Mouse (Mus musculus) hindbrain, embryonic 10.5 days (tissue): ENCODE results near the gene Ldlrad3. TPM values are rescaled to one million over a fixed set of nuclear protein-coding genes. Genes with fewer than 3 reads are reported as not detected.

Experiments
- DNase-seq: peaks from one replicate; pipeline ENCODE4 v3.0.0-alpha.2; 2017; ENCODE audit warnings: low spot score
- H3K27ac ChIP-seq: fragments of 300-500 bp; sonication (generic); 2 replicates; pipeline ENCODE4 v1.5.1; 2016; ENCODE audit warnings: mild to moderate bottlenecking, moderate library complexity
- H3K27me3 ChIP-seq: fragments of 300-500 bp; sonication (generic); 2 replicates; pipeline ENCODE4 v1.6.1; 2016; ENCODE audit warnings: mild to moderate bottlenecking; ENCODE audit not compliant: poor library complexity, insufficient read depth, severe bottlenecking
- H3K36me3 ChIP-seq: fragments of 300-500 bp; sonication (generic); 2 replicates; pipeline ENCODE4 v1.6.1; 2016; ENCODE audit warnings: mild to moderate bottlenecking, moderate library complexity
- H3K4me1 ChIP-seq: fragments of 300-500 bp; sonication (generic); replicated peaks from 2 replicates; pipeline ENCODE4 v1.6.1; 2016; ENCODE audit warnings: mild to moderate bottlenecking
- H3K4me3 ChIP-seq: fragments of 300-500 bp; sonication (generic); 2 replicates; pipeline ENCODE4 v1.5.1; 2016; ENCODE audit warnings: mild to moderate bottlenecking, moderate library complexity
- H3K9me3 ChIP-seq: fragments of 300-500 bp; sonication (generic); 2 replicates; pipeline ENCODE4 v1.6.1; 2016; ENCODE audit warnings: mild to moderate bottlenecking, moderate library complexity
- WGBS: fragments of 180-500 bp; shearing (Covaris S2); methylation state at CpG from one replicate; pipeline ENCODE4 v1.1.7; 2016; 5-methylcytosine and 5-hydroxymethylcytosine counted together
- polyA plus RNA-seq: library from polyadenylated mRNA; unstranded; fragments of >200 nt; fragmentation: Nextera tagmentation; extraction: Ambion mirVana; gene quantifications from 2 replicates; pipeline ENCODE4 v1.2.1, GENCODE M21; 2016

Gene Ldlrad3
- polyA plus RNA-seq, 1 experiment from 2014 or later, result 55.9 TPM

DNA sequence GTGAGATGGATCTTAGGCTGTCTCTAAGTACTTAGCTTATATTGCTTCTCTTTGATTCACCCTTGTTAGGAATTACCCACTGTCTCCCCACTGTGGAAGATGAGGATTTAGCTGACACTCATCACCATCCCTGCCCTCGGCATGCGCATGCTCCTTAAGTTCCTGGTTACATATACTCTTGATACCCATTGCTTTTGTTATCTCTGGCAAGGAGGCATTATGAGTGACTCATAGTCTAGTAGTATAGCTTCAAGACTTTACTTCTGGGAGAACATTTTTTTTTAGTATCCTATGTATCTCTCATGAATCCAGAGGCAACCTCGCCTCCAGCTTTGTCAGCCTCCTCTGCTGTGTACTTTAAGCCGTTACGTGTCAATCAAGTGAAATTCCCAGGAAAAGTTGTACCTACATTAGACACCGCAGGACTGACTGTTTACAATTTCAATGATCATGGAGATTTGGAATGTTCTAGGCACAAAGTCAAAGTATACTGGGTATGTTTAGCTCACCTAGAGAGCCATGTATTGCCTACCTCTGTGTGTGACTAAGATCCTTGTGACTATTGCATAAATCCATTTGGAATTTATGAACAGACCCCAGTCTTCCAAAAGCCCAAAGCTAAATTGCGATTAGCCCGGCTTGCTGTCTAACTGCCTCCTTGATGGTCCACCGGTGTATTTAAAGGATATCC is 202.2 kb downstream of the Ldlrad3 start:
- Histone ChIP-seq H3K9me3 (no peaks in the 10 kb centered on the region), H3K27ac (peak overlapping the region; percentile 50), H3K4me3 (no peak overlapping the region), H3K27me3 (no peaks in the 10 kb centered on the region), H3K4me1 (peaks cover 55% of the 10 kb centered on the region), H3K36me3 (no peaks in the 10 kb centered on the region)
- WGBS, result 85% methylated on average over 9 of the region's 9 CpGs
- DNase-seq, result no peak

DNA sequence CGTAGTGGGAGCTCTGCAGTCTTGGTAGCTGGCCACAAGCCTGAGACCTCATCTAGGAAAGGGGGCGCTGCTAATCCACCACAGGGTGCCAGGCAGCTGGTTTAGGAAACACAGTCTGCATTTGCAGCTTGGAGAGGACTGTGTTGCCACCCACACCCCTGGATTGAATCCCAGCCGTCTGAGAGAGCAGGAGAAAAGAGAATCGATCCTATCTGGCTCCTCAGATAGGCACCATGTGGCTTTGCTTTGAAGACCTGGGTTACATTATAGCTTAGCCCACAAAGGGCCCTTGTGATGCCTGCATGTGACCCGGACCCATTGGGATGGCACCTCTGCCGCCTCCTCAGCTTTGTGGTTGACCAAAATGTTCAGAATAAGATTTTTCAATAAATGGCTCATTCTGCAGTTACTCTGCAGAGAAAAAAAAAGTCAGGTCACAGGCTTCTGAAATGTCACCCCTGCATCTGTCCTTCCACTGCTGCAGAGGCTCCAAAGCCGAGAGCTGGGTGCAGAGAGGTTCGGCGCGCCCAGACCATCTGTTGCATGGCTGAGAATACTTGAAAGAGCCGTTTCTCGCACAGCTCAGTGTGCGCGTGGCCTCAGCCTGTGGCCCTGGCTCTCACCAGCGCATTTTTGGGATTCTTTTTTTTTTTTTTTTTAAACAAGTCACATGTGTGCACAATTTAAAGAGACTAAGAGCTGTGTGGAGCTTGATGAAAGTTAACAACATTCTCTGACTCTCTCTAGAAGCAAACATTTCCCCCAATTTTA is 202.9 kb downstream of the Ldlrad3 start:
- WGBS, result 31% methylated on average over 15 of the region's 15 CpGs
- peak overlapping the region; percentile 80 for H3K27ac ChIP-seq

DNA sequence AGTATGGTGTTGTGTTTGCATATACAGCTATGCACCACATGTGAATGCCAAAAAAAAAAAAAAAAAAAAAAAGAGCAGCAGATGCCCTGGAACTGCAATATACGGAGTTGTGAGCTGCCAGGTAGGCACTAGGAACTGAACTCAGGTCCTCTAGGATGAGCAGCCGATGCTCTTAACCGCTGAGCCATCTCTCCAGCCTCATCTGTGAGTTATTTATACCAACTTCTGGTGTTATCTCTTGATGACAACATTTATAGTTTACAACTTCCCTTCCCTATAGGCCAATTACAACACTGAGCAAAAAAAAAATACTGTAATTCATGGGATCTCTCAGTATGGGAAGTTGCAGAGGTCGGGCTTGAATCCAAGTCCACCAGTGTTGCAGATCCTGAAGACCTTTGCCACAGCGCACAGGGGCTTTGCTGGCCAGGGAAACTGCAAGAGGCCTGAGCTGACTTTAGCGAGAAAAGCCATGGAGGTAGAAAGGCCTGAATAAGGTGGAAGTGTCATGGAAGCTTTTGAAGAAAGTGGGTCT is 204.2 kb downstream of the Ldlrad3 start:
- H3K9me3 ChIP-seq, result no peaks in the 10 kb centered on the region
- peak overlapping the region; percentile 80 for H3K27ac ChIP-seq
- no peak overlapping the region for H3K4me3 ChIP-seq
- H3K36me3 ChIP-seq, result no peaks in the 10 kb centered on the region
- 89% methylated on average over 6 of the region's 6 CpGs for WGBS
- peaks cover 72% of the 10 kb centered on the region for H3K4me1 ChIP-seq
- no peak for DNase-seq
- H3K27me3 ChIP-seq, result no peaks in the 10 kb centered on the region

More for the DNA sequence above, 202.9 kb downstream of the Ldlrad3 start:
- peaks cover 63% of the 10 kb centered on the region for H3K4me1 ChIP-seq
- H3K27me3 ChIP-seq, result no peaks in the 10 kb centered on the region
- DNase-seq, result peak; percentile 55
- H3K9me3 ChIP-seq, result no peaks in the 10 kb centered on the region
- no peaks in the 10 kb centered on the region for H3K36me3 ChIP-seq
- no peak overlapping the region for H3K4me3 ChIP-seq

DNA sequence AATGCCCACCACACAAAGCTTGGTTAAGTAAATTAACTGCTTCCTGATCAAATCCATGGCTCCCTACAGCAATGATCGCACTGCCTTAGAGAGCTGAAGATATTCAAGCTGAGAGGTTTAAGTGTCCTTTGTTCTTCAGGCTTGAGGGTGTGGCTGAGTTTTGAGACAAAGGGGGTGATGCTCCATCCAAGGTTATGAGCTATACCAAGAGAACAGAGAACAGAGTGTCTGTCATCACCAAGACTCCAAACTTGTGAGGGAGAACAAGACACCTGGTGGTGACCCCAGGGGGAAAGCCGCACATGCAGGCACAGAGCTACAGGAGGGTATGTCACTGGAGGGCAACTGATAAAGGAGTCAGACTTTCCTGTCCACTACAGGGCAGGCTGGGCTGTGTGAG is 205.0 kb downstream of the Ldlrad3 start:
- H3K27ac ChIP-seq, result peak overlapping the region; percentile 77
- peaks cover 77% of the 10 kb centered on the region for H3K4me1 ChIP-seq
- H3K9me3 ChIP-seq, result no peaks in the 10 kb centered on the region
- H3K36me3 ChIP-seq, result no peaks in the 10 kb centered on the region
- no peaks in the 10 kb centered on the region for H3K27me3 ChIP-seq
- H3K4me3 ChIP-seq, result no peak overlapping the region
- WGBS, result 58% methylated on average over 2 of the region's 2 CpGs
- no peak for DNase-seq

DNA sequence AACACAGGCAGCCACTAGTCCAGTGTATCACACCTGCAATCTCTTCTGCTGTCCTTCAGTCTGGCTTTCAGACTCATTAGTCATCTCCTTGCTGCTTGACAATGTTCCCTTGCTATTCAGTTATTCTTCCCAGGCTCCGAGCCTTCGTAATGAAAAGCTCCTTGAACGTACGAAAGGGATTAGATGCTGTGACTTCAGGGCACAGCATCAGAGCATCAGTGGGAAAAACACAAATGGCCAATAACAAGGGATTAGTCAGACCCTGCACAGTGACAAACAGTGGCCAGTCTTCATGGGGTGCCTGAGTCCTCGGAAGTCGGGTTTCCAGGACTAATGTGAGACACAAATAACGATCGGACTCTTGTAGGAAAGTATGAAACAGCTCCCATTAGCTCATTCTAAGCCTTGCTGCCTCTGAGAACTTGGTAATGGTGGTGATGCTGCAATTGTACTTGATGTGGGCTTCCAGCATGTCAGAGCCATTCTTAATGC is 205.7 kb downstream of the Ldlrad3 start:
- DNase-seq, result no peak
- H3K4me1 ChIP-seq, result peaks cover 78% of the 10 kb centered on the region
- WGBS, result 72% methylated on average over 8 of the region's 8 CpGs
- no peak overlapping the region for H3K4me3 ChIP-seq
- H3K27me3 ChIP-seq, result no peaks in the 10 kb centered on the region
- peak overlapping the region; percentile 67; the same call in 1 of the 2 replicates for H3K27ac ChIP-seq
- H3K9me3 ChIP-seq, result no peaks in the 10 kb centered on the region
- H3K36me3 ChIP-seq, result 0 out of 2 replicates have a peak, but pooled peaks cover 3% of the 10 kb centered on the region

DNA sequence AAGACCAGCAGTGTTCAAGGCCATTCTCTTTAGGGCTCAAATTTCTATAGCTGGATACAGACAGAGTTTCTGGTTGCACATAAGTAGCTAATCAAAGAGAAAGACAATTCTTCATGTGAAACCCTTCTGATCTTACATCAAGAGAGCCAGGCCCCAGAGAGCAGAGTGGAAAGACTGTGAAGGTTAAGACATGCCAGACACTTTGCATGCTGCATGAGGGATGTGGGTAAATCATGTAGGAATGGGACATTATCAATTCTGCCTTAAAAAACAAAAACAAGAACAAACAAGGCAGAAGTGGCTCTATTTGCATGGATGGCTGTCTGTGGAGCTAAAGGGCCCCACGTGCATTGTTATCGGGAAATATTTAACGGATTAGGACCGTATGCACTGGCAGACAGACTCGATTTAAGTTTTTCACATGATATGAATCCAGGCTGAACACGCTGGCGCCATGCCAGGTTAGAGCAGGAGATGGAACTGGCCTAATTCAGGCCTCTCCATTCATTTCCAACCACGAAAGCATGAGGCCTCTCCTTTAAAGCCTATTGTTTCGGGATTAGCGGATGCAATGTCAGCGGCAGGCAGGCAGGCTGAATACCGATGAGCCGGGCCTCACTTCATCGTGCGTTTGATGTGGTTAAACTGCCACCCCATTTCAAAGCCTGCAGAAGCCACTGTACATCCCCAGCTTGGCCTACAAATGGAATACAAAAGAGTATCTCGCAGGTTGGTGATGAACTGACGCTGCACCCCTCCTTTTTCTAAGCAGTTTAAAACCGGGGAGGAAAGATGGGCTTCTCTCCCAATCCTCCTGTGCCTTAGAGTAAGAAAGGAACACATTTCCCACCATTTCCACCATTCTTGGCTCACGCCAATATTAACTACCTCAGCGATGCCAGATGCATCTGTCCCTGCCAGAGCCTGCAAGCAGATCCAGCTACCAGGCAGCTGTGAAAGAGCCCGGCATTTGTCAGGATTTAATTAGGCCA is 207.4 kb downstream of the Ldlrad3 start:
- Histone ChIP-seq H3K27ac (peak overlapping the region; percentile 89), H3K4me1 (peaks cover 71% of the 10 kb centered on the region), H3K9me3 (no peaks in the 10 kb centered on the region), H3K27me3 (no peaks in the 10 kb centered on the region), H3K4me3 (no peak overlapping the region), H3K36me3 (0 out of 2 replicates have a peak, but pooled peaks cover 3% of the 10 kb centered on the region)
- WGBS, result 17% methylated on average over 21 of the region's 21 CpGs
- DNase-seq, result peak; percentile 55

DNA sequence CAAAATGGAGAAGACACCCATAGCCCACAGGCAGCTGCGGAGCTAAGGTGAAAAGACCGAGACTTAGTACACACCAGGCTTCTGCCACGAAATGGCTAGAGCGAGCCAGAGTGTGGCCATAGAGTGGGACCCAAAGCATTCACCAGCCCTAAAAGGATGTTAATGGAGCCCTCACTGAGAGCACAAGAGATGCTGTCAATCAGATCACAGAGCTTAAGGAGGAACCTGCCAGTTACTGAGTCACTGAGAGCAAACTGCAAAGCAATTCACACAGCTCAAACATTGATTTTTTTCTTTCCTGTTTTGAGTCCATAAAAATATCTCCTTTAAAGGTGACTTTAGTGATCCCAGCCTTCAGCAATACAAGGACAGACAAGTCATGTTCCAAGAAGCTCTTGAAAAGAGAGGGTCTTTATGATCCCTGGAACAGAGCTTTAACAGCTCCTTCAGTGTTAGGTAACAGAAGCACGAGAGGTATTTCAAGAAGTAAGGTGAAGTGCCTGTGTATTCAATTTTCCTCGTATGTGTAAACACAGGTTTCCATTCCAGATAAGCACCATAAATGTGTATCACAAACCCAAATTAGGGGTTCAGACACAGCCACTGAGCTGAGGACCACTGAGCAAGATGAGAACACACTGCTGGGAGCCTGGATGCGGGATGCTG is 209.7 kb downstream of the Ldlrad3 start:
- Histone ChIP-seq H3K27me3 (no peaks in the 10 kb centered on the region), H3K9me3 (no peaks in the 10 kb centered on the region), H3K4me1 (peaks cover 61% of the 10 kb centered on the region), H3K36me3 (0 out of 2 replicates have a peak, but pooled peaks cover 3% of the 10 kb centered on the region), H3K27ac (peak overlapping the region; percentile 60; the same call in 1 of the 2 replicates), H3K4me3 (no peak overlapping the region)
- 66% methylated on average over 7 of the region's 7 CpGs for WGBS
- no peak for DNase-seq

DNA sequence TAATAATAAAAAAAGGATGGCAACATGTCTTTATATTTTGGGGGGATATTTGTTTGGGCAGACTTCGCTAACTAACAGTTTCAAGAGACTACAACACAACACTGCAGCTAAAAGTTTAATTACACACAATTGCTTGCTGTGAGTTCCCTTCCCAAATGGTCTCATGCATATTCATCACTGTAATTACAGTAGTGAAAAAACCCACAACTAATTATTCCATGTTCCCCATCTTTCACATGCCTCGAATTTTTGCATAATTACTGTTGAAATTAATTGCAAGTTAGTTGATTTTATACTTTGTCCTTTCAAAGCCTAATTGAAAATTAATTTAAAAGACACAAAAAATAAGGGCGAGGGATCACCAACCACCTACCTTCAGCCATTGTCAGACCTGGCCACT is 212.4 kb downstream of the Ldlrad3 start:
- no peak overlapping the region for H3K27ac ChIP-seq
- 0 out of 2 replicates have a peak, but pooled peaks cover 3% of the 10 kb centered on the region for H3K36me3 ChIP-seq
- no peaks in the 10 kb centered on the region for H3K27me3 ChIP-seq
- H3K9me3 ChIP-seq, result no peaks in the 10 kb centered on the region
- WGBS, result 88% methylated on average over 3 of the region's 3 CpGs
- peaks cover 45% of the 10 kb centered on the region for H3K4me1 ChIP-seq
- no peak for DNase-seq
- no peak overlapping the region for H3K4me3 ChIP-seq

DNA sequence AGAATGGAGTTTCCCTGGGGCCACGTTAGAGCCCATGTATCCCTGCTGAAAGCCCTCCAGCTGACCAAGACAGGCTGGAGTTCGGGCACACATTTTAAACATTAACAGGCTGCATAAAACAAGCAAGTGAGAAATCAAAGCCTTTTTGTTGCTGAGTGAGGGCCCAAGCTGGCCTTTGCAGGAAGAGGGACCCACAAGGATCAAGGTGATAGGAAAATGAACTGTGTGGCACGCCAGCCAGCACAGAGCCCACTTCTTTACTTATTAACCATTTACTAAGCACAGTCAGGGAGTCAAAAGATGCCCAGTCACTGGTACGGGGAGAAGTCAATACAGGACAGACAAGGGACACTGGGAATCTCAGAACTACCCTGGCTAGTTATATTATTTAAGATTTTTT is 218.6 kb downstream of the Ldlrad3 start:
- DNase-seq, result no peak
- H3K4me1 ChIP-seq, result peaks cover 63% of the 10 kb centered on the region
- no peaks in the 10 kb centered on the region for H3K9me3 ChIP-seq
- H3K27ac ChIP-seq, result peak overlapping the region; percentile 71
- 23% methylated on average over 4 of the region's 4 CpGs for WGBS
- H3K27me3 ChIP-seq, result no peaks in the 10 kb centered on the region
- no peak overlapping the region for H3K4me3 ChIP-seq
- H3K36me3 ChIP-seq, result no peaks in the 10 kb centered on the region

DNA sequence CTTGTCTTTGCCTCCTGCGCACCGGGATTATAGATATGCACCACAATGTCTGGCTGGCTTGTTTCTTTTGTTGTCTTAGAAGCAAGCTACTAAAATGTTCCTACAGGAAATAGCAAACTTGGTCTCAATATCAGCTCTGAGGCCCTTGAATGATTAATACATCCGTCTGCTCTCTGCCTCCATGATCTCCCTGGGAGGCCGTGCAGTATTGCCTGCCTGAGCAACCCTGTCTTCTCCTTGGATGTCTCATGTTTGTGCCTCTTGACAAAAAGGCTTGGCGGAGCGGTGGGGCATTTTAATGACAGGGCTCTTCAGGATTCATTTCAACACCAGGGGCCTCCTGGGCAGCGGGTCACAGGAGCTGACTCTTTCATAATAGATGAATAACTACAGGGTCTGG is 219.0 kb downstream of the Ldlrad3 start:
- H3K4me1 ChIP-seq, result peaks cover 65% of the 10 kb centered on the region
- no peaks in the 10 kb centered on the region for H3K27me3 ChIP-seq
- no peak overlapping the region for H3K4me3 ChIP-seq
- H3K27ac ChIP-seq, result peak overlapping the region; percentile 71
- no peaks in the 10 kb centered on the region for H3K36me3 ChIP-seq
- WGBS, result 32% methylated on average over 7 of the region's 7 CpGs
- H3K9me3 ChIP-seq, result no peaks in the 10 kb centered on the region
- DNase-seq, result peak; percentile 32

DNA sequence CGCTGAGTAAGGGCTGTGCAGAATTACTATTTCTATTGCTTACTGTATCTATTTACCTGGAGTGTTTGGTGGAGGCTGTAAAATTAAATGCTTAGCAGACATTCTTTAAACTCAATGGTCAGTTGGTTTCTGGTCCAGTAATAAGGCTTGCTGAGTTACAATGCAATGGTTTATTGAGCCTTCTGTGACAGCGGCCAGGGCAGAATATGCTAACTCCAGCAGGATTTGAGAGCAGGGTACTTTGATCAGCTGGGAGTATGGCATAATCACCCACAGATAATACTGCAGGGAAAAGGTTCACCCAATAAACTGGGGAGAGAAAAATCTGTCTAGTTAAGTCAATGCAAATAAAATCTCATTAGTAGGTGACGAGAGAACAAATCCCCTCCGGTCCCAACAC is 220.2 kb downstream of the Ldlrad3 start:
- DNase-seq, result no peak
- 81% methylated on average over 4 of the region's 4 CpGs for WGBS
- Histone ChIP-seq H3K36me3 (no peaks in the 10 kb centered on the region), H3K4me3 (no peak overlapping the region), H3K9me3 (no peaks in the 10 kb centered on the region), H3K4me1 (peaks cover 65% of the 10 kb centered on the region), H3K27me3 (no peaks in the 10 kb centered on the region), H3K27ac (peak overlapping the region; percentile 29; the same call in 1 of the 2 replicates)
